Mouse (Mus musculus) C2C12 (cell line): ENCODE data around the gene 1700001O22Rik. TPM values are rescaled to one million over a fixed set of nuclear protein-coding genes. Genes with fewer than 3 reads are reported as not detected.
A peak's percentile ranks its signal among the peaks of the same experiment; 100 is the strongest.

ENCODE experiments used
- H3K27me3 ChIP-seq: one replicate; pipeline ENCODE4 v1.6.1; 2011; ENCODE audit not compliant: control insufficient read depth, insufficient read depth, insufficient read length
- H3K36me3 ChIP-seq: one replicate; pipeline ENCODE4 v1.6.1; 2011; ENCODE audit not compliant: control insufficient read depth, insufficient read depth
- H3K4me3 ChIP-seq: one replicate; pipeline ENCODE4 v1.5.1; 2011; ENCODE audit warnings: mild to moderate bottlenecking, control low read depth; ENCODE audit not compliant: poor library complexity, insufficient read depth, severe bottlenecking
- H3K79me2 ChIP-seq: one replicate; pipeline ENCODE4 v1.6.1; 2011; ENCODE audit not compliant: control insufficient read depth, insufficient read depth
- H3K79me3 ChIP-seq: one replicate; pipeline ENCODE4 v1.6.1; 2011; ENCODE audit warnings: low read depth, control low read depth
- H3ac ChIP-seq: one replicate; pipeline ENCODE3; 2011; ENCODE audit warnings: low read depth; ENCODE audit not compliant: control insufficient read depth, insufficient read length
- CEBPB ChIP-seq: IDR thresholded peaks from one replicate; pipeline ENCODE4 v1.6.1; 2011; ENCODE audit warnings: low read depth, mild to moderate bottlenecking, control low read depth, moderate library complexity
- CTCF ChIP-seq: IDR thresholded peaks from one replicate; pipeline ENCODE4 v1.5.1; 2011; ENCODE audit not compliant: control insufficient read depth, insufficient read depth, insufficient read length
- FOSL1 ChIP-seq: IDR thresholded peaks from one replicate; pipeline ENCODE4 v1.8.0; 2011; ENCODE audit warnings: mild to moderate bottlenecking, low read length; ENCODE audit not compliant: poor library complexity, insufficient read depth, severe bottlenecking
- MAX ChIP-seq: IDR thresholded peaks from one replicate; pipeline ENCODE4 v1.6.1; 2011; ENCODE audit warnings: mild to moderate bottlenecking, control low read depth
- MYOD1 ChIP-seq: IDR thresholded peaks from one replicate; pipeline ENCODE4 v1.6.1; 2011; ENCODE audit warnings: low read depth; ENCODE audit not compliant: control insufficient read depth, insufficient read length
- MYOG ChIP-seq: IDR thresholded peaks from one replicate; pipeline ENCODE4 v1.6.1; 2011; ENCODE audit not compliant: control insufficient read depth, insufficient read length; ENCODE audit errors: extremely low read depth
- USF1 ChIP-seq: IDR thresholded peaks from one replicate; pipeline ENCODE4 v1.6.1; 2011; ENCODE audit warnings: low read depth, mild to moderate bottlenecking, control low read depth, moderate library complexity
- long read RNA-seq, 2 experiments: library from polyadenylated mRNA; unstranded; transcript quantifications; one replicate each; pipeline ENCODE4 v2.0.0; 2019 to 2020
- polyA plus RNA-seq: library from polyadenylated mRNA; unstranded; fragments of >200 nt; fragmentation: generic; extraction: Trizol; gene quantifications from one replicate; pipeline ENCODE4 v1.2.1, GENCODE M21; 2012; ENCODE audit warnings: missing spikeins

1700001O22Rik gene
- 0.18 TPM for polyA plus RNA-seq
- long read RNA-seq, experiment 1: 0 reads
- long read RNA-seq, experiment 2, partial matches to known transcripts: 1 of 3 reads
- long read RNA-seq, experiment 2, other reads (novel, unspliced or antisense): 2 of 3 reads

DNA sequence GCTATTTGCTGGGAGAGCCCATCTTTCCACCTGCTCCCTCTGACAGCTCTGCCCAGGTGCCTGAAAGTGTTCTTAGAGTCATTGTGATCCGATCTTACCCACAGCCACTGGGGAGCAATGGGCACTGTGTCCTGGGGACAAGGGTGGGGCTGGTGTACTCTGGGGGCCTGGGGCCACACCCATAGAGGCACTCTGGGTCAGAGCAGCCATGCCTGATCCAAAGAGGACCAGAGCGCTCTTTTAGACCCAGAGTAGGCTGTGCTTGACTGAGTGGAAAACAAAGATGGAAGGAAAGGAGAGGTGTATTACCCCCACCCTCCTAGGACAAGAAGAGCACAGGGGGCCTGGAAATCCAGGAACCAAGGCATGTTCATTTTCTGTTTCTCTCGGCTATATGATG is at the start of gene 1700001O22Rik:
Gene 1700001O22Rik (minus strand): TSS at position 58 of the 400 bp plus-strand sequence.
- Histone ChIP-seq H3K27me3 (peaks cover 10% of the 10 kb centered on the region), H3K79me2 (peaks cover 9% of the 10 kb centered on the region), H3K4me3 (no peak within 1 kb of the TSS), H3K79me3 (peaks cover 8% of the 10 kb centered on the region), H3ac (no peak within 1 kb of the TSS), H3K36me3 (no peaks in the 10 kb centered on the region)
- TF ChIP-seq MYOD1 (no peak), MAX (no peak), FOSL1 (no peak), USF1 (no peak), CEBPB (no peak), CTCF (no peak), MYOG (no peak)

DNA sequence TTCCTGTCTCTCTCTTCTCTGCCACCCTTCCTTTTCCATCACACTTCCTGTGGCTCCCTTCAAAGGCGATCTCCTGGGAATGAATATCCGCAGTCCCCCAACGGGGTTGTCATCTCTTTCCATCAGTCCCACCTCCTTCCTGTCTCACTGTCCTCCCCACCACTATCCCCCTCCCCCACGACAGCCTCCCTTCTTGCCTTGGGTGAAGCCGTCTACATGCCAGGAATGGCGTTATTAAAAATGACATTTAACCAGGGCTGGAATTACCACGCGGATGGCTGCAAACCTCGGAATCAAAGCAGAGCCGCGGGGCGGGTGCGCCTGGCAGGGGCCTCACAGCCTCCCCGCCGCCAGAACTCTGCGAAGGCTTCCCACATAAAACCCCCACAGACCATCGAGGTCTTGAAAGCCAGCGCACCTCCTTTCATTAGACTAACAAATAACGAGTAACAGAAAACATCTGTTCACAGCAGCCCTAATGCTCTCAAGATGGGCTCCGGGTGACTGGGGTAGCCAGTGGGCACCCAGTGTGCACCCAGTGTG is 49.4 kb upstream of the 1700001O22Rik start:
- H3K79me3 ChIP-seq: peaks cover 43% of the 10 kb centered on the region
- no peak for TF ChIP-seq MYOG
- no peak for TF ChIP-seq FOSL1
- TF ChIP-seq USF1: no peak
- no peak for TF ChIP-seq CTCF
- no peak for TF ChIP-seq CEBPB
- TF ChIP-seq MYOD1: no peak
- no peak overlapping the region for H3K4me3 ChIP-seq
- H3K79me2 ChIP-seq: peaks cover 82% of the 10 kb centered on the region
- H3K36me3 ChIP-seq: peaks cover 29% of the 10 kb centered on the region
- no peaks in the 10 kb centered on the region for H3K27me3 ChIP-seq
- no peak overlapping the region for H3ac ChIP-seq

DNA sequence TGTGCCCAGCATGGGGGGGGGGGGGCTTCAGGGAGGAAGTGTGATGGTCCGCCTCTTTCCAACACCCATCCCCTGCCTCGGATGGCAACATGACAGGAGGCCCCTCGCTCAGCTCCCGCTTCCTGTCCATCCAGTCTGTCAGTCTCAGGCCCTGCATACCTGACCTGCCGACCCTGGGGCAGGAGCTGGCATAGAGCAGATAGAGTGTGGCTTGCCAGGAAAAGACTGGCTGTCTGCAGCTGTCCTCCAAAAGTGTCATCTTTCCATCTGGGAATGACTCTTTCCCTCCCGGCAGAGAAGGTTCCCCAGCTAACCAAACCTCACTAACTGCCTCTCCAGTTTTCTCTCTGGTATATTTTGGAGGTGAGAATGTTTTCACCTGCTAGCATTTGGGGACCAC is 47.1 kb upstream of the 1700001O22Rik start:
- H3K4me3 ChIP-seq: no peak overlapping the region
- no peaks in the 10 kb centered on the region for H3K27me3 ChIP-seq
- no peak for TF ChIP-seq USF1
- peak; percentile 1 for TF ChIP-seq MAX
- peak; percentile 82 for TF ChIP-seq MYOD1
- no peak for TF ChIP-seq CEBPB
- no peak for TF ChIP-seq MYOG
- TF ChIP-seq FOSL1: no peak
- TF ChIP-seq CTCF: no peak
- H3K79me3 ChIP-seq: peaks cover 49% of the 10 kb centered on the region
- H3ac ChIP-seq: no peak overlapping the region
- H3K36me3 ChIP-seq: peaks cover 29% of the 10 kb centered on the region
- peaks cover 82% of the 10 kb centered on the region for H3K79me2 ChIP-seq

DNA sequence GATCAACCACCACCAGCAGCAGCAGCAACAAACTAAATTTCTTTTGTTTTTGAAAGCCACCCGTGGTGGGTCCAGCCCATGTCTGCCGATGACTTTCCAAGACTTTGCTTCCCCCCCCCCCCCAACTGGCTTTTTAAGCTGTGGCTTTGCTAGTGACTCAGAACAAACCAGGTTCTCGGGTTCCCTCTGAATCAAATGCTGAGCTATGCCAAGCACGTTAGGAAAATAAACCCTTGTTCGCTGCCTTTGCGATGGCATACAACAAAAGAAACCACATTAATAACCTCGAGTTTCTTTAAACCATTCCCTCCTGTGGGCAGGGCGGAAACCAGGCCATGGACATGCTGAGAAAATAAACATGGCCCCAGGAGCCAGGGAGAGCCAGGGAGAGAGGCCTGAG is 44.7 kb upstream of the 1700001O22Rik start:
- no peaks in the 10 kb centered on the region for H3K27me3 ChIP-seq
- peaks cover 26% of the 10 kb centered on the region for H3K36me3 ChIP-seq
- TF ChIP-seq FOSL1 (peak; percentile 73), CTCF (no peak), USF1 (no peak), CEBPB (no peak), MAX (peak; percentile 86), MYOG (no peak), MYOD1 (no peak)
- no peak overlapping the region for H3K4me3 ChIP-seq
- H3ac ChIP-seq: no peak overlapping the region
- peaks cover 70% of the 10 kb centered on the region for H3K79me2 ChIP-seq
- H3K79me3 ChIP-seq: peaks cover 42% of the 10 kb centered on the region

DNA sequence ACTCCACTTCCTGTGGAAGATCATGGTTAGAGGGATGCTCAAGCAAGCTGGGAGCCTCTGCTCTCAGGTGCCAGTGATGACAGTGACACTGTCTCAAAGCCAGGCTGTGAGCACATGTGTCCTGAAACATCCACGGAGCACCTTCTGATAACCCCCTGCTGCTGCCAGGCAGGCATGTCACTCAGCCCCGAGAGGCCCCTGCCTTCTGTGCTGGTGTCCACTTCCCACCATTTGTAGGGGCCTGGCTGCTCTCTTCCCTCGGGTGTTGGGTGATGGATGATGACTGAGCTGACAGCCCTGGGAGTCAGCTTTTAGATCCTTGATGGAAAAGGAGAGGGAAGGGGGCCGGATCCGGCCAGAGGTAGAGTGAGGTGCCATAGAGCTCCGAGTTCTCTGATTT is 43.3 kb upstream of the 1700001O22Rik start:
- Histone ChIP-seq H3K36me3 (peaks cover 12% of the 10 kb centered on the region), H3K79me2 (peaks cover 56% of the 10 kb centered on the region), H3K79me3 (peaks cover 31% of the 10 kb centered on the region), H3ac (peak overlapping the region; percentile 71), H3K27me3 (no peaks in the 10 kb centered on the region), H3K4me3 (peak overlapping the region; percentile 67)
- TF ChIP-seq FOSL1 (no peak), MYOD1 (peak; percentile 57)

DNA sequence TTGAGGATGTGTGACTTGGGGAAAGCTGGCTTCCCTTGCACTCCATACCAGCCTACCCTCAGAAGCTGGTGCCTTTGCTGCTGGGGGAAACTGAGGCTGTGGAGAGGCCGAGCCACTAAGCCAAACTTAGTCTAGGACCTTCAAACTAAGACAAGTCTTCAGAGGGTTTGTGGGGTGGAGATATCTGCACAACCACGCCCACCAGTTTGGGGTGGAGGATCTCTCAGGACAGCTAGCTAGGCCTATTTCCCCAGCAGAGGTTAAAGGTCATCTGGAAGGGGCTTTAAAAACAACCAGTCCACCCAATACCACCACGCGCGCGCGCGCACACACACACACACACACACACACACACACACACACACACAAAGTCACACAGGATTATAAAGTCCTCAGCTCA is 42.8 kb upstream of the 1700001O22Rik start:
- H3K4me3 ChIP-seq: peak overlapping the region; percentile 67
- TF ChIP-seq FOSL1 (no peak), MYOG (no peak), USF1 (no peak), CEBPB (no peak), CTCF (no peak), MYOD1 (no peak), MAX (no peak)

More for the DNA sequence above, 42.8 kb upstream of the 1700001O22Rik start:
- Histone ChIP-seq H3K79me2 (peaks cover 51% of the 10 kb centered on the region), H3K36me3 (peaks cover 8% of the 10 kb centered on the region), H3ac (peak overlapping the region; percentile 66), H3K79me3 (peaks cover 26% of the 10 kb centered on the region), H3K27me3 (no peaks in the 10 kb centered on the region)
